Mouse (Mus musculus): ENCODE data around the gene Itpr3.

DNA sequence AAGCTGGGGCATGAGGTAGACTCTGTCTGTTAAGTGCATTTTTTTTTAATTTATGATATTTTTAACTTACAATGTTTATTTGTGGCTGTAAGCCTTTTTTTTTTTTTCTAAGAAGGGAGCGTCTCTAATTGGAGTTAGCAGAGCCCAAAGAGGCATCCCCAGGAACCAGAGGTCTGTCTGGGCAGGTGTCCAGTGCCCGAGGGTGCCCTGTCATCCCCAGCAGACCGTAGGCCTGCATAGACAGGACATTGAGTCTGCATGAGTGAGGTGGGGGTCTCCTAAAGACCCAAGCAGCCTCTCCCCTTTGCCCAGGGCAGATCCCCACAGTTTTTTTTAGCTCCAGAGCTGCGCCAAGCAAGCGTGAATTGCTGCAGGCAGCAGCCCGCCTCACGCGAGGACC lies 98.6 kb downstream of the Itpr3 start:
- TF ChIP-seq CTCF (IDR thresholded peaks at IDR 0.05; ENCODE audit: insufficient read depth, low read length) (no peak), POLR2A (IDR thresholded peaks at IDR 0.05; ENCODE audit: borderline replicate concordance, extremely low read depth, low read depth, low read length) (no peak)

Measured in lung, adult 2 months (tissue).